Mouse (Mus musculus) frontal cortex, adult (tissue): ENCODE data around the gene Rab19.
A peak's percentile ranks its signal among the peaks of the same experiment; 100 is the strongest.
"Not testable (repeated sequence)": the region's sequence is repeated elsewhere in the genome, so short reads cannot be mapped to it uniquely, and the experiment has no call there.

Experiments
- ATAC-seq: cut with Nextera tagmentation; 2 replicates; pipeline ENCODE4 v1.9.2; 2017; ENCODE audit warnings: mild to moderate bottlenecking, moderate library complexity, mixed read lengths; ENCODE audit not compliant: low TSS enrichment

Gene Rab19

GRCm38 (mm10) chr6:39381125-39381880 is at the start of gene Rab19:
Gene Rab19, plus strand, starts transcription at chr6:39381175.
- ATAC-seq, result no peak

- ATAC-seq, result no peak
These were observed 48.8 kb upstream of the Rab19 start for GRCm38 (mm10) chr6:39331998-39332700.

- ATAC-seq, result 0 out of 2 replicates have a peak, but pooled peaks have one; percentile 16
These were observed 46.8 kb upstream of the Rab19 start for GRCm38 (mm10) chr6:39334224-39334623.

- ATAC-seq, result no peak
These were observed 46.1 kb upstream of the Rab19 start for GRCm38 (mm10) chr6:39334873-39335272.

GRCm38 (mm10) chr6:39338359-39338758 is 42.6 kb upstream of the Rab19 start:
- no peak for ATAC-seq

- ATAC-seq, result no peak
These were observed 39.2 kb upstream of the Rab19 start for GRCm38 (mm10) chr6:39341798-39342197.

- ATAC-seq, result peak; percentile 87
These were observed 37.0 kb upstream of the Rab19 start for GRCm38 (mm10) chr6:39344020-39344419.

GRCm38 (mm10) chr6:39345430-39345829 is 35.5 kb upstream of the Rab19 start:
- no peak for ATAC-seq

GRCm38 (mm10) chr6:39346991-39347501 is 33.9 kb upstream of the Rab19 start:
- ATAC-seq, result no peak

GRCm38 (mm10) chr6:39347880-39348814 is 32.8 kb upstream of the Rab19 start:
- ATAC-seq, result no peak

GRCm38 (mm10) chr6:39348946-39349345 is 32.0 kb upstream of the Rab19 start:
- no peak for ATAC-seq

GRCm38 (mm10) chr6:39359207-39359606 is 21.8 kb upstream of the Rab19 start:
- not testable (repeated sequence) for ATAC-seq

GRCm38 (mm10) chr6:39362684-39363083 is 18.3 kb upstream of the Rab19 start:
- ATAC-seq, result no peak

GRCm38 (mm10) chr6:39369631-39370030 is 11.3 kb upstream of the Rab19 start:
- no peak for ATAC-seq

- no peak for ATAC-seq
These were observed 8.9 kb upstream of the Rab19 start for GRCm38 (mm10) chr6:39372042-39372441.

- ATAC-seq, result peak; percentile 25; the same call in 1 of the 2 replicates
These were observed 8.2 kb upstream of the Rab19 start for GRCm38 (mm10) chr6:39372727-39373126.

GRCm38 (mm10) chr6:39373301-39373955 is 7.5 kb upstream of the Rab19 start:
- no peak for ATAC-seq

GRCm38 (mm10) chr6:39376775-39377174 is 4.2 kb upstream of the Rab19 start:
- no peak for ATAC-seq

- peak; percentile 78 for ATAC-seq
These were observed 3.6 kb upstream of the Rab19 start, which contains the start of gene Slc37a3 for GRCm38 (mm10) chr6:39377311-39377827. Gene Slc37a3, minus strand, starts transcription at chr6:39377675.

GRCm38 (mm10) chr6:39378161-39378835 is 2.7 kb upstream of the Rab19 start:
- not testable (repeated sequence) for ATAC-seq
